Mouse (Mus musculus) forebrain, embryonic 10.5 days (tissue): Measurements from ENCODE around the gene Tanc2. TPM values are rescaled to one million over a fixed set of nuclear protein-coding genes. Genes with fewer than 3 reads are reported as not detected.
A peak's percentile ranks its signal among the peaks of the same experiment; 100 is the strongest.

ENCODE experiments used
- DNase-seq: peaks from one replicate; pipeline ENCODE4 v3.0.0-alpha.2; 2017; ENCODE audit warnings: low spot score; ENCODE audit errors: extremely low spot score
- H3K27ac ChIP-seq: fragments of 300-500 bp; sonication (generic); 2 replicates; pipeline ENCODE4 v1.5.1; 2016; ENCODE audit warnings: mild to moderate bottlenecking
- H3K27me3 ChIP-seq: fragments of 300-500 bp; sonication (generic); 2 replicates; pipeline ENCODE4 v1.6.1; 2016; ENCODE audit warnings: mild to moderate bottlenecking; ENCODE audit not compliant: poor library complexity, severe bottlenecking
- H3K36me3 ChIP-seq: fragments of 300-500 bp; sonication (generic); replicated peaks from 2 replicates; pipeline ENCODE4 v1.6.1; 2016; ENCODE audit warnings: mild to moderate bottlenecking, moderate library complexity
- H3K4me1 ChIP-seq: fragments of 300-500 bp; sonication (generic); 2 replicates; pipeline ENCODE4 v1.6.1; 2016
- H3K4me3 ChIP-seq: fragments of 300-500 bp; sonication (generic); 2 replicates; pipeline ENCODE4 v1.5.1; 2016; ENCODE audit warnings: mild to moderate bottlenecking, moderate library complexity
- H3K9me3 ChIP-seq: fragments of 300-500 bp; sonication (generic); 2 replicates; pipeline ENCODE4 v1.6.1; 2016; ENCODE audit warnings: mild to moderate bottlenecking, moderate library complexity
- WGBS: fragments of 180-500 bp; shearing (Covaris S2); methylation state at CpG from one replicate; pipeline ENCODE4 v1.1.7; 2016; 5-methylcytosine and 5-hydroxymethylcytosine counted together
- polyA plus RNA-seq: library from polyadenylated mRNA; unstranded; fragments of >200 nt; fragmentation: Nextera tagmentation; extraction: Ambion mirVana; gene quantifications from 2 replicates; pipeline ENCODE4 v1.2.1, GENCODE M21; 2016

Gene Tanc2
- 4.2 and 5.7 TPM in 2 replicates for polyA plus RNA-seq

DNA sequence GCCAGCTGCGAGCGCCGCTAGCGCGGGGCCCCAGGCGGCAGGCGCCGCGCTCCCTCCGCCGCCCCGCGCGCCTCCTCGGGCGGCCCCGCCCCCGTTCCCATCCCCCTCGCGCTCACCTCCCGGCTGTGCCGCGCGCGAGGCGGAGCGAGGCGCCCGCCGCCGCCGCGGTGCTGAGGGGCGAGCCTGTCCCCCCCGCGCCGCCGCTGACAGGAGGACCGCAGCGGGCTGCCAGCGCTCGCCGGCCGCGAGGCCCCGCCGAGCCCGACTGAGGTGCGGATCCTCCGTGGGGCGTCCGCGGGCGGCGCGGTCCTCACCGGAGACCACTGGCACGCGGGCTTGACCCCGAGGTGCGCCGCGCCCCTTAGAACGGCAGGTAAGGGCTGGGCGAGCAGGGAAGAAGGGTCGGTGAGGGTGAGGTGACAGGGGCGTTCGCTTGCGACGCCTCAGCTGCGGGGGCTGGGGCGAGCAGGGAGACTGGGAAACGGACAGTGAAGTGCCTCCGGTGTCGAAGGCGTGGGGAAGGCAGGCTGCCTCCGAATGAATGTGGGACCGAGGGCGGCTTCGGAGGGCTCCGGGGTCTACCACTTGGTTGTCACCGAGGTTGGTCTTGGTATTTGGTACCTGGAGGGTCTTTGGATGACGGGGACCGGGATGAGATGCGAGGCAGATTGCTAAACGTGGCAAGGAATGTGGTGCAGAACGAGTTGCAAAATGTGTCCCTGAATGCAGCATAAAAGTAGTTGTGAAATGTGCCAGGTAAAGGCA lies at the start of gene Tanc2:
Tanc2 (plus strand) TSS at position 110 of the 765 bp plus-strand sequence.
- H3K27ac ChIP-seq = peak within 1 kb of the TSS; percentile 94
- peaks cover 9% of the 10 kb centered on the region for H3K27me3 ChIP-seq
- peaks cover 19% of the 10 kb centered on the region for H3K4me1 ChIP-seq
- WGBS = 3% methylated on average over 87 of the region's 87 CpGs
- no peaks in the 10 kb centered on the region for H3K36me3 ChIP-seq
- H3K4me3 ChIP-seq = peak within 1 kb of the TSS; percentile 89
- no peaks in the 10 kb centered on the region for H3K9me3 ChIP-seq
- peak; percentile 43 for DNase-seq

DNA sequence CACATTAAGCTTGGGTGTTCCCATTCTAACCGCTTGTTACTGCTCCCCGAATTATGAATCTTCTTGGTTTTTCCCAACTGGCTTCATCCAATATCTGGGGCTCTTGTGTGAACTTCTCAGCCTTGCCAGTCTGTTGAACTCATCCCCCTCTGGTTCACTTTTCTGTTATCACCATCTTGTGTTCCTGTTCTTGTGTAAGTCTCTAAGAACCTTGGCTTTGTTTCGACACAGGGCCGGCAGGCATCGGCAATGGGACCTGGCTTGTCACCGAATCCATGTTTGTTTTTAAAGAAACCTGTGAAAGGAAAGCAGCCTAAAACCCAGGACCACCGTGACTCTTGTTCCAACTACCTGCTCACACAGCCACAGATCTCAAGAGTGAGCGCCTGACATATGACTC lies 49.0 kb upstream of the Tanc2 start:
- Histone ChIP-seq H3K27me3 (no peaks in the 10 kb centered on the region), H3K36me3 (no peaks in the 10 kb centered on the region), H3K27ac (no peak overlapping the region), H3K4me3 (no peak overlapping the region), H3K4me1 (peaks cover 12% of the 10 kb centered on the region), H3K9me3 (no peaks in the 10 kb centered on the region)
- DNase-seq = no peak
- 92% methylated on average over 8 of the region's 8 CpGs for WGBS

DNA sequence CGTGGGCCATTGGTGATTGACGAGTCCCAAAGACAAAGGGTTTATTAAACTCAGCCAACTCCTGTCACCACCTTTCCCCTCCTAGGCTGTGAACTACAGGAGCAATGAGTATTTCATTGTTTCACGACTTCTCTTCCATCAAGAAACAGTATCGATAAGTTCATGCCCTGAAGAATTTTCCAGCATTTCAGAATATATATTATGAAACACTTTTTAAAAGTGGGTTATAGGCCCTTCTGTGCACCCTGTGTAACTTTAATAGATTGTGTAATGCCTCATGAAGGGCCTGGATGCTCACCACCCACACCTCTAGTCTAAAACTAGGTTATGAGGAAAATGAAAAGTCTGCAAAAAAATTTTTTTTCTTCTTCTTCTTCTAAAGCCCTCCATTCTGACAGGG lies 48.4 kb upstream of the Tanc2 start:
- peaks cover 15% of the 10 kb centered on the region for H3K4me1 ChIP-seq
- DNase-seq = no peak
- no peaks in the 10 kb centered on the region for H3K9me3 ChIP-seq
- 80% methylated on average over 4 of the region's 4 CpGs for WGBS
- H3K27ac ChIP-seq = no peak overlapping the region
- no peak overlapping the region for H3K4me3 ChIP-seq
- no peaks in the 10 kb centered on the region for H3K36me3 ChIP-seq
- H3K27me3 ChIP-seq = no peaks in the 10 kb centered on the region

GRCm38 (mm10) chr11:105542129-105542528 lies 47.7 kb upstream of the Tanc2 start:
- WGBS = 47% methylated on average over 1 of the region's 1 CpGs
- DNase-seq = no peak
- H3K4me1 ChIP-seq = peaks cover 18% of the 10 kb centered on the region
- H3K4me3 ChIP-seq = no peak overlapping the region
- H3K36me3 ChIP-seq = no peaks in the 10 kb centered on the region
- H3K9me3 ChIP-seq = no peaks in the 10 kb centered on the region
- H3K27me3 ChIP-seq = no peaks in the 10 kb centered on the region
- H3K27ac ChIP-seq = no peak overlapping the region

DNA sequence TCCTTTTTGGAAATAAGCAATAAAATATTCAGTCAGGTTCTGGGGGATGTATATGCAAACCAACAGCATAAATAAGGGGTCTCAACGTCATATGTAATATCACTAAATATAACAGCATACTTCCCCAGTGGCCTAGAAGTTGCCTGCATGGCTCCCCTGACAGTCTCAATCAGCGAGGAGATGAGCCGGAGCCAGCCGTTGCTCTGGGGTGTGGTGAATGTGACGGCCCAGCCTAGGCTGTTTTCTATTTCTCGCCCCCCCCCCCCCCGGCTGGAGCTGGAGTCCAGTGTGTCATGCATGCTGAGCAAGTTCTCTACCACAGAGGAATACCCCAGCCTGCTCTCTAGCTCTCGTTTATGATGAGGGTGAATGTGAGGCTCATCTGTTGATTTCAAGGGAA lies 44.0 kb upstream of the Tanc2 start:
- H3K27me3 ChIP-seq = no peaks in the 10 kb centered on the region
- no peak overlapping the region for H3K27ac ChIP-seq

GRCm38 (mm10) chr11:105546393-105546792 lies 43.4 kb upstream of the Tanc2 start:
- no peak overlapping the region for H3K27ac ChIP-seq
- H3K27me3 ChIP-seq = no peaks in the 10 kb centered on the region
- H3K4me3 ChIP-seq = no peak overlapping the region
- H3K36me3 ChIP-seq = no peaks in the 10 kb centered on the region
- peaks cover 18% of the 10 kb centered on the region for H3K4me1 ChIP-seq
- DNase-seq = no peak
- no peaks in the 10 kb centered on the region for H3K9me3 ChIP-seq
- 69% methylated on average over 6 of the region's 6 CpGs for WGBS

More for the DNA sequence above, 44.0 kb upstream of the Tanc2 start:
- Histone ChIP-seq H3K9me3 (no peaks in the 10 kb centered on the region), H3K36me3 (no peaks in the 10 kb centered on the region), H3K4me1 (peaks cover 18% of the 10 kb centered on the region), H3K4me3 (no peak overlapping the region)
- no peak for DNase-seq
- 68% methylated on average over 8 of the region's 8 CpGs for WGBS

DNA sequence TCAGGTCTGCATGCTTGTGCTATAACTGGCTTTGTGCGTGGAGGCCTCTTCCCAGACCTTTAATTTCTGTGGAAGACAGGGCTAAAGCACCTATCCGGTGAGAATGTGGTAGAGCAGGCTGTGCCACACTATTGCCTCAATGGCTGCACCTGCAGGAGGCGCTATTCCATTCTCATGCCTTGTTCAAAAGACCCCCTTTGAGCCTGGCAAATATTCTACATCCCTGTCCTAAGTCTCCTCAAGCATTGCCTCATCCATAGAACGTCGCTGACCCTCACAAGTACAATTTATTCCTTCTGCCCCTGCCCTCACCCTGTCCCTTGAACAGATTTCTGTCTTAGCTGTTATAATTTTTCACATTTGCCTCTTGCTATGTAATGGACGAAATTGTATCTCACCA lies 41.4 kb upstream of the Tanc2 start:
- H3K27me3 ChIP-seq = no peaks in the 10 kb centered on the region
- no peak for DNase-seq
- H3K4me3 ChIP-seq = no peak overlapping the region
- no peaks in the 10 kb centered on the region for H3K36me3 ChIP-seq
- H3K9me3 ChIP-seq = no peaks in the 10 kb centered on the region
- 85% methylated on average over 6 of the region's 6 CpGs for WGBS
- no peak overlapping the region for H3K27ac ChIP-seq
- peaks cover 11% of the 10 kb centered on the region for H3K4me1 ChIP-seq

GRCm38 (mm10) chr11:105549164-105550121 lies 40.3 kb upstream of the Tanc2 start:
- no peaks in the 10 kb centered on the region for H3K36me3 ChIP-seq
- H3K27me3 ChIP-seq = no peaks in the 10 kb centered on the region
- 93% methylated on average over 9 of the region's 9 CpGs for WGBS
- DNase-seq = no peak
- H3K27ac ChIP-seq = no peak overlapping the region
- peaks cover 11% of the 10 kb centered on the region for H3K4me1 ChIP-seq
- no peak overlapping the region for H3K4me3 ChIP-seq
- no peaks in the 10 kb centered on the region for H3K9me3 ChIP-seq

- Histone ChIP-seq H3K4me1 (peaks cover 10% of the 10 kb centered on the region), H3K4me3 (no peak overlapping the region), H3K27me3 (no peaks in the 10 kb centered on the region), H3K36me3 (no peaks in the 10 kb centered on the region), H3K9me3 (no peaks in the 10 kb centered on the region), H3K27ac (no peak overlapping the region)
- WGBS = 87% methylated on average over 8 of the region's 8 CpGs
- DNase-seq = no peak
Measured at GRCm38 (mm10) chr11:105557285-105557684, 32.5 kb upstream of the Tanc2 start.

GRCm38 (mm10) chr11:105558091-105558490 lies 31.7 kb upstream of the Tanc2 start:
- no peak overlapping the region for H3K4me3 ChIP-seq
- H3K27ac ChIP-seq = no peak overlapping the region
- H3K9me3 ChIP-seq = no peaks in the 10 kb centered on the region
- no peaks in the 10 kb centered on the region for H3K36me3 ChIP-seq
- DNase-seq = no peak
- peaks cover 10% of the 10 kb centered on the region for H3K4me1 ChIP-seq
- no peaks in the 10 kb centered on the region for H3K27me3 ChIP-seq

GRCm38 (mm10) chr11:105558803-105559505 lies 30.8 kb upstream of the Tanc2 start:
- Histone ChIP-seq H3K27me3 (no peaks in the 10 kb centered on the region), H3K9me3 (no peaks in the 10 kb centered on the region), H3K4me3 (no peak overlapping the region), H3K4me1 (peaks cover 10% of the 10 kb centered on the region), H3K36me3 (no peaks in the 10 kb centered on the region), H3K27ac (no peak overlapping the region)
- 87% methylated on average over 6 of the region's 6 CpGs for WGBS
- DNase-seq = no peak

DNA sequence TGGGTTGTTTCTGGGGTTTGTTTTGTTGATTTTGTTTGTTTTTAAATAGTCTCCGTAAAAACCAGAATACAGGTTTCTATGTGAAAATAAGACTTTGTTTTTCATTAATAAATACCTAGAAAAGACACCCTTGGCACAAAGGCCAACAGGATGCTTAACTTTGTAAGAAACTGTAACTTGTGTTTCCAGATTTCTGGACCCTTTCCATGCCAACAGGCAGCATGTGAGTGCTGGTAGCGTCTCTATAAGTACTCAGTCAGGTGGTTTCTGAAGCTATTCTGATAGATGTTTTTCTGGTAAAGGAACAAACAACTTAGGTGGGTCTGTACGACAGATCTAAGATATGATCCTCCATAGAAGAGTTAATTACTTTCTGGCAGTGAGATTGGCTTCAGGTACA lies 26.2 kb upstream of the Tanc2 start:
- no peak for DNase-seq
- peaks cover 7% of the 10 kb centered on the region for H3K4me1 ChIP-seq
- H3K27ac ChIP-seq = no peak overlapping the region

More for the DNA sequence above, 26.2 kb upstream of the Tanc2 start:
- Histone ChIP-seq H3K27me3 (no peaks in the 10 kb centered on the region), H3K4me3 (no peak overlapping the region), H3K36me3 (no peaks in the 10 kb centered on the region), H3K9me3 (no peaks in the 10 kb centered on the region)
- WGBS = 95% methylated on average over 3 of the region's 3 CpGs
